Mouse (Mus musculus) embryonic fibroblast, embryonic 13.5 days (primary cell): ENCODE data around the gene Trpm2.
"Not testable (repeated sequence)": the region's sequence is repeated elsewhere in the genome, so short reads cannot be mapped to it uniquely, and the experiment has no call there.

Experiments
- CTCF ChIP-seq: IDR thresholded peaks from 2 replicates; pipeline ENCODE4 v1.5.1; 2011; ENCODE audit warnings: mild to moderate bottlenecking, control low read depth, low read length, moderate library complexity, borderline replicate concordance; ENCODE audit not compliant: insufficient read depth
- POLR2A ChIP-seq: IDR thresholded peaks from 2 replicates; pipeline ENCODE4 v1.6.1; 2011; ENCODE audit warnings: low read depth, mild to moderate bottlenecking, control low read depth, low read length, moderate library complexity

DNA sequence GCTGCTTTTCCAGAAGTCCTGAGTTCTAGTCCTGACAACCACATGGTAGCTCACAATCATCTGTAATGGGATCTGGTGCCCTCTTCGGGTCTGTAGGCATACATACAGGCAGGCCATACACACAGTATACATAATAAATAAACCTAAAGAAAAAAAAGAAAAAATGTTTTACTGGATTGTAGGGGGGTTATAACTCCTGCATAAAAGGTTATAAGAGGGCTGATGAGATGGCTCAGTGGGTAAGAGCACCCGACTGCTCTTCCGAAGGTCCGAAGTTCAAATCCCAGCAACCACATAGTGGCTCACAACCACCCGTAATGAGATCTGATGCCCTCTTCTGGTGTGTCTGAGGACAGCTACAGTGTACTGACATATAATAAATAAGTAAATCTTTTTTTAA, 40.8 kb upstream of the Trpm2 start:
- TF ChIP-seq CTCF, POLR2A: not testable (repeated sequence)
